Mouse (Mus musculus) hindbrain, embryonic 16.5 days (tissue): ENCODE data around the gene Pink1. TPM values are rescaled to one million over a fixed set of nuclear protein-coding genes. Genes with fewer than 3 reads are reported as not detected.

ENCODE experiments used
- ATAC-seq: fragments of 200-750 bp; cut with Nextera tagmentation; 2 replicates; pipeline ENCODE4 v1.8.0; 2017; ENCODE audit warnings: moderate TSS enrichment, moderate library complexity
- H3K27ac ChIP-seq: fragments of 300-500 bp; sonication (generic); 2 replicates; pipeline ENCODE4 v1.5.1; 2014; ENCODE audit warnings: low read depth, mild to moderate bottlenecking, control low read depth, low read length, moderate library complexity
- H3K27me3 ChIP-seq: fragments of 300-500 bp; sonication (generic); replicated peaks from 2 replicates; pipeline ENCODE4 v1.6.1; 2014; ENCODE audit warnings: low read length; ENCODE audit not compliant: control insufficient read depth, insufficient read depth
- H3K36me3 ChIP-seq: fragments of 300-500 bp; sonication (generic); 2 replicates; pipeline ENCODE4 v1.6.1; 2014; ENCODE audit warnings: mild to moderate bottlenecking, low read length, moderate library complexity, mixed read lengths; ENCODE audit not compliant: control insufficient read depth, insufficient read depth
- H3K4me1 ChIP-seq: fragments of 300-500 bp; sonication (generic); 2 replicates; pipeline ENCODE4 v1.6.1; 2014; ENCODE audit warnings: low read depth, low read length; ENCODE audit not compliant: control insufficient read depth, insufficient read depth
- H3K4me2 ChIP-seq: fragments of 300-500 bp; sonication (generic); 2 replicates; pipeline ENCODE4 v1.6.1; 2014; ENCODE audit warnings: mild to moderate bottlenecking, low read length, control low read depth, moderate library complexity
- H3K4me3 ChIP-seq: fragments of 300-500 bp; sonication (generic); 2 replicates; pipeline ENCODE4 v1.5.1; 2014; ENCODE audit warnings: mild to moderate bottlenecking, low read length, control low read depth, moderate library complexity
- H3K9ac ChIP-seq: fragments of 300-500 bp; sonication (generic); 2 replicates; pipeline ENCODE4 v1.6.1; 2014; ENCODE audit warnings: low read depth, mild to moderate bottlenecking, control low read depth, low read length, moderate library complexity
- H3K9me3 ChIP-seq: fragments of 300-500 bp; sonication (generic); 2 replicates; pipeline ENCODE4 v1.6.1; 2014; ENCODE audit warnings: mild to moderate bottlenecking, low read length, moderate library complexity; ENCODE audit not compliant: control insufficient read depth
- WGBS: fragments of 180-500 bp; shearing (Covaris S2); extraction: QIAGEN DNeasy Blood & Tissue Kit; methylation state at CpG from one replicate; pipeline ENCODE4 v1.1.7; 2014; 5-methylcytosine and 5-hydroxymethylcytosine counted together
- polyA plus RNA-seq: library from polyadenylated mRNA; unstranded; fragments of >200 nt; fragmentation: Nextera tagmentation; extraction: Ambion mirVana; gene quantifications from 2 replicates; pipeline ENCODE4 v1.2.1, GENCODE M21; 2015

Gene Pink1
- polyA plus RNA-seq, 1 experiment from 2014 or later, result 100 TPM

DNA sequence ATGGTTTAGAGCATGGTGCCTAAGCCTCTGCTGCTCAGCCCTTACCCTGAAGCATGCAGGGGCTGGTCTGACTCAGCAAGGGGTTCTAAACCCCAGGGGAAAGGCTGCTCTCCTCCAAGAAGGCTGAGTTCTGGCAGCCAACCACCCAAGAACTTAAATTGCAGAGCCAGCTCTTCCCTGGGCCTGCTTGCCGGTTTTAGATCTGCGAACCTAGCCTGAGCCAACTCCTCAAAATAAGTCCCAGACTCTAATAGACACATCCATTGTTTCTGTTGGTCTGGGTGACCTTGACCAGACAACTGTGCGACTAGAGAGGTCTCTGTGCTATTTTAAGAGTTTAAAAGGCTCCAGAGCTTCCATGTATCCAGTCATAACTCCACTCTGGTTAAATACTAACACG lies 2.4 kb downstream of the Pink1 start:
- 72% methylated on average over 4 of the region's 4 CpGs for WGBS
- no peaks in the 10 kb centered on the region for H3K36me3 ChIP-seq
- H3K9me3 ChIP-seq, result no peaks in the 10 kb centered on the region
- H3K4me2 ChIP-seq, result no peak overlapping the region
- H3K9ac ChIP-seq, result no peak overlapping the region; the same call in 1 of the 2 replicates
- no peak overlapping the region for H3K4me3 ChIP-seq
- peak overlapping the region; percentile 25; the same call in 1 of the 2 replicates for H3K27ac ChIP-seq
- ATAC-seq, result no peak
- H3K4me1 ChIP-seq, result peaks cover 19% of the 10 kb centered on the region
- H3K27me3 ChIP-seq, result no peaks in the 10 kb centered on the region

DNA sequence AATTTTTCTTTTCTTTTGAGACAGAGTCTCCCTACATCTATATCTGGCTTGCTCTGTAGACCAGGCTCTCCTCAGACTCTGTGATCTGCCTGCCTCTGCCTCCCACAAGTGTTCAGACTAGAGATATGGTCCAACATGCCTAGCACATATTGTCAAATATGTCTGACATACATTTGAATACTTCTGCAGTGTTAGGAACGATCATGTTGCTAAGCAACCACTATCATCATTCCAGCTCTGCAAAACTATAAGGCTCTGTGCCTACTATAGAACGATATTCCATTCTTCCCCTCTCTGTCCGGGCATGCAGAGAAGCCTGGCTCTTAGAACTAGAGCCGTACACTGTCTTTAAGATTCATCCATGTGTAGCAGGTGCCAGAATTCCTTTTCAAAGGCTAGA lies 3.4 kb downstream of the Pink1 start:
- Histone ChIP-seq H3K27ac (0 out of 2 replicates have a peak overlapping the region, but pooled peaks have one; percentile 4), H3K4me2 (no peak overlapping the region), H3K9ac (no peak overlapping the region), H3K27me3 (no peaks in the 10 kb centered on the region), H3K4me3 (no peak overlapping the region), H3K9me3 (no peaks in the 10 kb centered on the region), H3K36me3 (no peaks in the 10 kb centered on the region), H3K4me1 (peaks cover 19% of the 10 kb centered on the region)
- WGBS, result 11% methylated on average over 4 of the region's 4 CpGs
- no peak for ATAC-seq

- 76% methylated on average over 7 of the region's 7 CpGs for WGBS
- no peak for ATAC-seq
- Histone ChIP-seq H3K4me1 (peaks cover 19% of the 10 kb centered on the region), H3K36me3 (peaks cover 2% of the 10 kb centered on the region), H3K4me2 (no peak overlapping the region), H3K27me3 (no peaks in the 10 kb centered on the region), H3K27ac (no peak overlapping the region), H3K9ac (no peak overlapping the region), H3K4me3 (no peak overlapping the region), H3K9me3 (no peaks in the 10 kb centered on the region)
These were observed 4.6 kb downstream of the Pink1 start for GRCm38 (mm10) chr4:138321488-138321887.

GRCm38 (mm10) chr4:138320711-138321110 lies 5.4 kb downstream of the Pink1 start:
- no peak overlapping the region for H3K4me3 ChIP-seq
- H3K4me2 ChIP-seq, result no peak overlapping the region
- no peak overlapping the region for H3K9ac ChIP-seq
- 86% methylated on average over 11 of the region's 11 CpGs for WGBS
- no peak for ATAC-seq
- no peak overlapping the region for H3K27ac ChIP-seq
- H3K36me3 ChIP-seq, result peaks cover 4% of the 10 kb centered on the region
- no peaks in the 10 kb centered on the region for H3K9me3 ChIP-seq
- no peaks in the 10 kb centered on the region for H3K27me3 ChIP-seq
- peaks cover 19% of the 10 kb centered on the region for H3K4me1 ChIP-seq

DNA sequence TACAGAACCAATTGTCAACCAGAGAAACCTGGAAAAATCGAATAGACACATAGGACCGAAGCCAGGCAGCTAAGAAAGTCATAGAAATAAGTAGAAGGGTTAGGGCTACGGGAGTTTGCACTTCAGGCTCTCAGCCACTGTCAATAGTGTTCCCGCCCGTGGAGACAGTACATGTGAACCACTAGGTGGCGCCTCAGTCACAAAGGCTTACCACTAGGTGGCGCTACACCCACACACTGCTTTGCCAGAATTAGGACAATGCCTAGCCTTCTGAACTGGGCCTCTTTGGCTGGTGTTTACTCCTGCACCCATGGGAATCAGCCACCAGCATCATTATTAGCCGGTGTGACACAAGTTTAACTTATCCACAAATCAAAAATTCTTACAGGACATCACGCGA lies 6.6 kb downstream of the Pink1 start:
- no peaks in the 10 kb centered on the region for H3K27me3 ChIP-seq
- peak; percentile 30; the same call in 1 of the 2 replicates for ATAC-seq

GRCm38 (mm10) chr4:138318509-138319266 lies 7.4 kb downstream of the Pink1 start:
- peak; percentile 46 for ATAC-seq
- Histone ChIP-seq H3K4me2 (no peak overlapping the region), H3K4me3 (no peak overlapping the region), H3K4me1 (peaks cover 8% of the 10 kb centered on the region), H3K9ac (no peak overlapping the region), H3K36me3 (peaks cover 12% of the 10 kb centered on the region), H3K9me3 (no peaks in the 10 kb centered on the region), H3K27me3 (no peaks in the 10 kb centered on the region), H3K27ac (no peak overlapping the region)
- WGBS, result 53% methylated on average over 6 of the region's 6 CpGs

More for the DNA sequence above, 6.6 kb downstream of the Pink1 start:
- H3K4me3 ChIP-seq, result no peak overlapping the region
- no peaks in the 10 kb centered on the region for H3K9me3 ChIP-seq
- 32% methylated on average over 10 of the region's 10 CpGs for WGBS
- no peak overlapping the region for H3K4me2 ChIP-seq
- peaks cover 6% of the 10 kb centered on the region for H3K36me3 ChIP-seq
- H3K4me1 ChIP-seq, result peaks cover 16% of the 10 kb centered on the region
- no peak overlapping the region for H3K27ac ChIP-seq
- no peak overlapping the region for H3K9ac ChIP-seq

DNA sequence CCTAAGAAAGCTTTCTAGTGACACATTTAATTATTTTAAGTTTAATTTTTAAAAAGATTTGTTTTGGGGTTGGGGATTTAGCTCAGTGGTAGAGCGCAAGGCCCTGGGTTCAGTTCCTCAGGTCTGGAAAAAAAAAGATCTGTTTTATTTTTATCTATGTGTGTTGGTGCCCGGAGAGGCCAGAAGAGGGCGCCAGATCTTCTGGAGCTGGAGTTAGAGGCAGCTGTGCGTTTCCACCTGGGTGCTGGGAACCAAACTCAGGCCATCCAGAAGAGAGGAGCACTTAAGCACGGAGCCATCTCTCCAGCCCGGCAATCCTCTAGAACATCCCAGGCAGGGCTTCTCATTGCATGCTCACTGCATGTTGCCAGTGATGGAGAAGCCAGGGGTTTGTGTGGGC lies 9.7 kb downstream of the Pink1 start:
- no peak overlapping the region for H3K4me2 ChIP-seq
- ATAC-seq, result no peak
- H3K4me3 ChIP-seq, result no peak overlapping the region
- H3K27ac ChIP-seq, result no peak overlapping the region
- WGBS, result 87% methylated on average over 6 of the region's 6 CpGs
- no peaks in the 10 kb centered on the region for H3K27me3 ChIP-seq
- no peak overlapping the region for H3K9ac ChIP-seq
- no peaks in the 10 kb centered on the region for H3K9me3 ChIP-seq
- H3K4me1 ChIP-seq, result no peaks in the 10 kb centered on the region
- H3K36me3 ChIP-seq, result peaks cover 30% of the 10 kb centered on the region

DNA sequence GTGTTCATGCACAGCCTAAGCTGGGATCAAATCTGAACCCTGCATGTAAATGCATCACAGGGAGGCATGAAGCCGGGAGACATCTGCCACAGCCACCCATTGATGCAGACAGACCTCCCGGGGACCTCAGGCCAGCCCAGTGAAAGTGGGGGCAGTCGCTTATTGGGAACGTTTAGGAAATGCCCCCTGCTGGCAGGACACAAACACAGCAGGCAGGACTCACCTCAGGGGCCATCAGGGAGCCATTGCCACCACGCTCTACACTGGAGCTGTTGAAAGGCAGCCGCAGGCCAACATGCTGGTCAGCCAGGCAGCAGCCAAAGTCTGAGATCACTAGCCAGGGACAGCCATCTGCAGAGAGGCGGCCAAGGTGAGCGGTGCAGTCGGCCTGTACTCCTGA lies 10.3 kb downstream of the Pink1 start:
- ATAC-seq, result no peak
- 64% methylated on average over 9 of the region's 9 CpGs for WGBS
- H3K4me3 ChIP-seq, result no peak overlapping the region
- H3K27ac ChIP-seq, result no peak overlapping the region
- peaks cover 35% of the 10 kb centered on the region for H3K36me3 ChIP-seq
- H3K9me3 ChIP-seq, result no peaks in the 10 kb centered on the region
- H3K4me1 ChIP-seq, result no peaks in the 10 kb centered on the region
- no peak overlapping the region for H3K9ac ChIP-seq
- no peak overlapping the region for H3K4me2 ChIP-seq
- no peaks in the 10 kb centered on the region for H3K27me3 ChIP-seq

DNA sequence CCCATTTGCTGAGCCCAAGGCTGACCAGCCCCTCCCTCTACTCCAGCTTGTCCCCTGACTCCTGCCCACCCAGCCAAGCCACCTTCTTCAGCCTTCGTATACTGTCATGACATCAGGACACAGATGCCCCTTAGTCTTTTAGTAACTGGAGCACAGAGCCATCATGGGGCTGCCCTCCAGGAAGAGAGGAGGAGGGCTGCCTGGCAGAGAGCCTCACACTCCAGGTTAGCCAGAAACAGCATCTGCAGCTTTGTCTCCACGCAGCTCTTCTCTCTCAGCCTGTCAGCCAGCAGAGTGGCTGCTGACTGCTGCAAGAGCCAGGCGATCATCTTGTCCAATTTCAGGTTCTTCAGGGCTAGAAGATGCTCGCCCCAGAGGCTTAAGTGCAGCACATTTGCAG lies 12.3 kb downstream of the Pink1 start:
- 86% methylated on average over 4 of the region's 4 CpGs for WGBS
- peaks cover 47% of the 10 kb centered on the region for H3K36me3 ChIP-seq
- H3K27ac ChIP-seq, result no peak overlapping the region
- H3K9ac ChIP-seq, result no peak overlapping the region
- H3K9me3 ChIP-seq, result no peaks in the 10 kb centered on the region
- ATAC-seq, result no peak
- no peak overlapping the region for H3K4me2 ChIP-seq
- no peaks in the 10 kb centered on the region for H3K4me1 ChIP-seq
- no peaks in the 10 kb centered on the region for H3K27me3 ChIP-seq
- no peak overlapping the region for H3K4me3 ChIP-seq
